Mouse (Mus musculus) heart, adult 2 months (tissue): ENCODE results near the gene Trim27. TPM values are rescaled to one million over a fixed set of nuclear protein-coding genes. Genes with fewer than 3 reads are reported as not detected.

ENCODE experiments used
- DNase-seq, 2 experiments: peaks; one replicate each; pipeline ENCODE4 v3.0.0; 2021
- H3K27ac ChIP-seq: fragments of 200-600 bp; 2 replicates; pipeline ENCODE4 v1.8.1; 2022
- H3K27me3 ChIP-seq: fragments of 200-500 bp; 2 replicates; pipeline ENCODE4 v1.6.1; 2012; ENCODE audit warnings: mild to moderate bottlenecking, low read length, inconsistent platforms, mixed read lengths; ENCODE audit not compliant: control insufficient read depth, insufficient read depth
- H3K36me3 ChIP-seq: fragments of 200-500 bp; 2 replicates; pipeline ENCODE4 v1.6.1; 2012; ENCODE audit warnings: low read length, inconsistent platforms; ENCODE audit not compliant: control insufficient read depth, insufficient read depth
- H3K4me1 ChIP-seq: fragments of 200-500 bp; 2 replicates; pipeline ENCODE4 v1.6.1; 2011; ENCODE audit warnings: low read length; ENCODE audit not compliant: control insufficient read depth, insufficient read depth
- H3K4me3 ChIP-seq: fragments of 200-600 bp; 2 replicates; pipeline ENCODE4 v1.8.1; 2022
- H3K79me2 ChIP-seq: fragments of 200-500 bp; replicated peaks from 2 replicates; pipeline ENCODE4 v1.6.1; 2012; ENCODE audit warnings: mild to moderate bottlenecking, inconsistent platforms, low read length, moderate library complexity, mixed read lengths; ENCODE audit not compliant: control insufficient read depth, insufficient read depth
- H3K9ac ChIP-seq: fragments of 200-500 bp; 2 replicates; pipeline ENCODE4 v1.6.1; 2012; ENCODE audit warnings: low read depth, mild to moderate bottlenecking, control low read depth, inconsistent platforms, low read length, mixed read lengths
- CTCF ChIP-seq: fragments of 200-600 bp; IDR thresholded peaks from 2 replicates; pipeline ENCODE4 v1.8.1; 2022; ENCODE audit warnings: antibody characterized with exemption, mild to moderate bottlenecking, moderate library complexity
- EP300 ChIP-seq: fragments of 200-500 bp; IDR thresholded peaks from 2 replicates; pipeline ENCODE4 v1.6.1; 2011; ENCODE audit warnings: low read depth, low read length, control low read depth; ENCODE audit not compliant: insufficient read depth
- POLR2A ChIP-seq: fragments of 200-500 bp; IDR thresholded peaks from 2 replicates; pipeline ENCODE4 v1.6.1; 2011; ENCODE audit warnings: mild to moderate bottlenecking, low read depth, low read length, control low read depth; ENCODE audit not compliant: insufficient read depth
- WGBS: fragments of 180-500 bp; shearing (Covaris S2); methylation state at CpG from one replicate; pipeline ENCODE4 v1.1.7; 2018; 5-methylcytosine and 5-hydroxymethylcytosine counted together
- intact Hi-C: fragments of 180-260 bp; cut with DNase I; formaldehyde crosslinking; loops from one replicate; pipeline ENCODE4 v1.15.1; 2025
- polyA plus RNA-seq: library from polyadenylated mRNA; depleted of rRNA; stranded (reverse); fragments of >200 nt; gene quantifications from 2 replicates; pipeline ENCODE4 v1.2.3, GENCODE M21; 2012
- total RNA-seq, 2 experiments: library from RNA; stranded (reverse); gene quantifications; 2 replicates each; pipeline ENCODE4 v1.2.3; 2021

Gene Trim27
- total and polyA plus RNA-seq, 3 experiments, result 13.5 to 19.8 (median 18.8) TPM

GRCm38 (mm10) chr13:21198313-21198712 lies 19.1 kb downstream of the Trim27 start:
- intact Hi-C loops, result no loop called here

GRCm38 (mm10) chr13:21199046-21200028 lies 20.1 kb downstream of the Trim27 start:
- H3K79me2 ChIP-seq, result no peaks in the 10 kb centered on the region
- WGBS, result 7% methylated on average over 17 of the region's 17 CpGs
- DNase-seq, result no peak

More at GRCm38 (mm10) chr13:21198313-21198712, 19.1 kb downstream of the Trim27 start:
- 90% methylated on average over 2 of the region's 2 CpGs for WGBS
- no peak overlapping the region for H3K9ac ChIP-seq
- H3K27me3 ChIP-seq, result no peaks in the 10 kb centered on the region
- H3K27ac ChIP-seq, result no peak overlapping the region
- TF ChIP-seq POLR2A (no peak), CTCF (no peak), EP300 (no peak)
- H3K4me3 ChIP-seq, result no peak overlapping the region
- DNase-seq, result no peak
- H3K36me3 ChIP-seq, result no peaks in the 10 kb centered on the region
- H3K79me2 ChIP-seq, result no peaks in the 10 kb centered on the region
- no peaks in the 10 kb centered on the region for H3K4me1 ChIP-seq

GRCm38 (mm10) chr13:21200043-21200999 lies 21.1 kb downstream of the Trim27 start:
- 5% methylated on average over 48 of the region's 48 CpGs for WGBS
- TF ChIP-seq EP300, result peak; percentile 90
- TF ChIP-seq CTCF, result peak; percentile 94
- no peak for TF ChIP-seq POLR2A
- Histone ChIP-seq H3K9ac (peak overlapping the region; percentile 83), H3K4me3 (peak overlapping the region; percentile 96), H3K27ac (peak overlapping the region; percentile 73), H3K4me1 (no peaks in the 10 kb centered on the region), H3K79me2 (no peaks in the 10 kb centered on the region), H3K27me3 (no peaks in the 10 kb centered on the region), H3K36me3 (no peaks in the 10 kb centered on the region)
- intact Hi-C loops, result loop anchor here (1.0 to 10.0 kb wide), 8 partner anchors 15 to 124 kb away; no protein-coding TSS in a partner anchor
- DNase-seq, result peak; percentile 91 to 97

More at GRCm38 (mm10) chr13:21199046-21200028, 20.1 kb downstream of the Trim27 start:
- H3K27me3 ChIP-seq, result no peaks in the 10 kb centered on the region
- peak overlapping the region; percentile 96 for H3K4me3 ChIP-seq
- H3K4me1 ChIP-seq, result no peaks in the 10 kb centered on the region
- intact Hi-C loops, result loop anchor here (1.0 to 10.0 kb wide), 8 partner anchors 16 to 125 kb away; no protein-coding TSS in a partner anchor
- H3K27ac ChIP-seq, result peak overlapping the region; percentile 64
- no peak for TF ChIP-seq EP300
- TF ChIP-seq CTCF, result no peak
- TF ChIP-seq POLR2A, result no peak
- H3K9ac ChIP-seq, result peak overlapping the region; percentile 72
- no peaks in the 10 kb centered on the region for H3K36me3 ChIP-seq

DNA sequence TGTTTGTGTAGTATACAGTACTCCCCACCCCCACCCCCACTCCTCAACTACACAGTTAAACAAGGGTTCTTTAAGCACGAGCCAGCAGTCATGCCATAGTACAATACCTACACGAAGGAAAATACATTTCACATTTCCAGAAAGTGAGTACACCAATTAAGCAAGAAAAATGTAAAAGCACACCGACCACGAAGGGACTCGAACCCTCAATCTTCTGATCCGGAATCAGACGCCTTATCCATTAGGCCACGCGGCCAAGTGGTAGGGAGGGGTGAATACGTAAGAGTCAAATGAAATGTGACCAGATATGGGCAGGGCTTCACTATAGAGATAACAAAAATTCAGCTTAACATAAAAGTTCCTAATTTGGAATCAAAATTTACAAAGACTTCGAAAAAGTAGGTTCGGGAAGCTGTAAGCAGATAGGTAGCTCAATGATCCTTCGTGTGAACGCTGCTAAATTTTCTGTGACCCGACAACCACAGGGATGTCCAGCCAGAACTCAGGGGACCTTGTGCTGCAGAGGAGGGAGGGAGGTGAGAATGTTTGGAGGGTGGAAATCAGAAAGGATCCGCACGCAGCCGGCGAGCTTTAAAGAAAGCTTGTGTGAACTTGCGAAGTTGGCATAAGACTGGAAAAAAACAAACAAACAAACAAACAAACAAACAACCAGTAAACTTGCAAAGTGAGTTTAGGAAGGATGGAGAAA lies 36.2 kb downstream of the Trim27 start:
- no peaks in the 10 kb centered on the region for H3K4me1 ChIP-seq
- intact Hi-C loops, result loop anchor here (1.0 kb wide), 1 partner anchor 15 kb away; no protein-coding TSS in a partner anchor
- H3K27ac ChIP-seq, result no peak overlapping the region
- no peaks in the 10 kb centered on the region for H3K79me2 ChIP-seq
- no peaks in the 10 kb centered on the region for H3K36me3 ChIP-seq
- peak overlapping the region; percentile 52 for H3K4me3 ChIP-seq
- no peak overlapping the region for H3K9ac ChIP-seq
- DNase-seq, result peak; percentile 27 to 63
- TF ChIP-seq POLR2A (no peak), CTCF (no peak), EP300 (no peak)
- H3K27me3 ChIP-seq, result no peaks in the 10 kb centered on the region
- WGBS, result 5% methylated on average over 20 of the region's 20 CpGs

GRCm38 (mm10) chr13:21216781-21217180 lies 37.5 kb downstream of the Trim27 start:
- H3K4me1 ChIP-seq, result no peaks in the 10 kb centered on the region
- no peak for TF ChIP-seq EP300
- no peak for TF ChIP-seq POLR2A
- TF ChIP-seq CTCF, result no peak
- intact Hi-C loops, result no loop called here
- H3K9ac ChIP-seq, result no peak overlapping the region
- 27% methylated on average over 1 of the region's 1 CpGs for WGBS
- no peaks in the 10 kb centered on the region for H3K79me2 ChIP-seq
- H3K36me3 ChIP-seq, result no peaks in the 10 kb centered on the region
- H3K27me3 ChIP-seq, result no peaks in the 10 kb centered on the region
- no peak overlapping the region for H3K4me3 ChIP-seq
- DNase-seq, result no peak
- no peak overlapping the region for H3K27ac ChIP-seq
